Mouse (Mus musculus): Measurements from ENCODE around the gene Zfyve28. TPM values are rescaled to one million over a fixed set of nuclear protein-coding genes. Genes with fewer than 3 reads are reported as not detected.

The Zfyve28 gene
- polyA plus RNA-seq, 1 experiment from 2014 or later = 0.37 TPM

DNA sequence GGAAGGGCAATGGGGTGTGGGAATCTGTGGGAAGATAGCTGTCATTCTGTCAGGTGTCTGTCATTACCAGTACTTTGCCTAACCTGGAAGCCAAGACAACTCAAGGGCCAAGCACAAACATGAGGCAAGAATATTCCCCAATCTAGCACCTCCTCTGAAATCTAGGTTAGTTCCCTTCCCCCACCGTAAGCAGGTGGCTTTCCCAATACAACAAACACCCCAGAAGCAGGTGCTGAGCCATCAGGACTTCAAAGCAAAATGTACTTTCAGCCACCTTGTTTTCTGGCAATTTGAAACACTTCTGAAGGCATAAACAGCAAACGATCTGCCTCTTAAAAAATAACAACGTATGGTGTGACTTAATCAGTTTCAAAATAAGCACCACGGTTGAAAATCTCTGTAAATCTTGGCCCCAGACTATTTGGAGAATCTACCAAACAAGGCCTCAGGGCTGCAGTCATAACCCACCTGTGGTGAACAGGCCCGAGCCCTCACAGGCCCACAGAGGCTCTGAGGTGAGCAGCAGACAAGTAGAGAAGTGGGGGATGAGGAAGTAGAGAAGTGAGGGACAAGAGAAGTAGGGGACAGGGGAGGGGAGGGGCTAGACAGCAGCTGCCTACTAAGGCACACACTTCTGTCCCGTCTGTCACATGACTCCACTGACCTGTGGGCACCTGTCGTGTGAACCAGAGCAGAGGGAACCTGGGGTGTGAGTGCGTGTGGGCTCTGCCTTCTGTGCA lies 55.6 kb downstream of the Zfyve28 start:
- H3K4me2 ChIP-seq (replicated peaks; ENCODE audit: low read depth, low read length) = no peak overlapping the region
- no peak overlapping the region for H3K9ac ChIP-seq (ENCODE audit: low read depth, low read length)
- 68% methylated on average over 8 of the region's 8 CpGs for WGBS
- no peaks in the 10 kb centered on the region for H3K27me3 ChIP-seq (ENCODE audit: control insufficient read depth, insufficient read depth, low read length)
- H3K36me3 ChIP-seq (ENCODE audit: control insufficient read depth, insufficient read depth, low read length) = no peaks in the 10 kb centered on the region
- ATAC-seq (ENCODE audit: low FRiP score, low TSS enrichment) = no peak
- no peaks in the 10 kb centered on the region for H3K4me1 ChIP-seq (ENCODE audit: control insufficient read depth, insufficient read depth, low read length)
- H3K9me3 ChIP-seq (ENCODE audit: control insufficient read depth, low read length) = no peaks in the 10 kb centered on the region
- H3K27ac ChIP-seq (ENCODE audit: low read depth, low read length) = no peak overlapping the region
- no peak overlapping the region for H3K4me3 ChIP-seq (ENCODE audit: low read length)

DNA sequence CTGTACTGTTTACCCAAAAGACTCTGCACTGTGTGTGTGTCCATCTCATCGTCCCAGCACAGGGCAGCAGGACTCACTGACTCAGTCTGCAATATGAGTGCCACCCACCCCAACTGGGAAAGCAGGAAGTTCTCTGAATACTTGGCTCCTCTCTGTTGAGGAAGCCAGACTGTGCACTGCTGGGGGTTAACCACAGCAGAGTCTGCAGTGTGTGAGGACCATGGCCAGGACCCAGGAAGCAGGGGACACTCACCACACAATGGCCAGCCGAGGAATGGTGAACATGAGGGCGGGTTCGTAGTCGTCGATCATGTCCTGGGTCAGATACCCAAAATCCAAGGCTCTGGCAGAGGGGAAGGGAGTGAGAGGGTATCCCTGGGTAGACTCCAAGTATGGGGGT lies 56.3 kb downstream of the Zfyve28 start:
- WGBS = 84% methylated on average over 6 of the region's 6 CpGs
- H3K36me3 ChIP-seq (ENCODE audit: control insufficient read depth, insufficient read depth, low read length) = no peaks in the 10 kb centered on the region

DNA sequence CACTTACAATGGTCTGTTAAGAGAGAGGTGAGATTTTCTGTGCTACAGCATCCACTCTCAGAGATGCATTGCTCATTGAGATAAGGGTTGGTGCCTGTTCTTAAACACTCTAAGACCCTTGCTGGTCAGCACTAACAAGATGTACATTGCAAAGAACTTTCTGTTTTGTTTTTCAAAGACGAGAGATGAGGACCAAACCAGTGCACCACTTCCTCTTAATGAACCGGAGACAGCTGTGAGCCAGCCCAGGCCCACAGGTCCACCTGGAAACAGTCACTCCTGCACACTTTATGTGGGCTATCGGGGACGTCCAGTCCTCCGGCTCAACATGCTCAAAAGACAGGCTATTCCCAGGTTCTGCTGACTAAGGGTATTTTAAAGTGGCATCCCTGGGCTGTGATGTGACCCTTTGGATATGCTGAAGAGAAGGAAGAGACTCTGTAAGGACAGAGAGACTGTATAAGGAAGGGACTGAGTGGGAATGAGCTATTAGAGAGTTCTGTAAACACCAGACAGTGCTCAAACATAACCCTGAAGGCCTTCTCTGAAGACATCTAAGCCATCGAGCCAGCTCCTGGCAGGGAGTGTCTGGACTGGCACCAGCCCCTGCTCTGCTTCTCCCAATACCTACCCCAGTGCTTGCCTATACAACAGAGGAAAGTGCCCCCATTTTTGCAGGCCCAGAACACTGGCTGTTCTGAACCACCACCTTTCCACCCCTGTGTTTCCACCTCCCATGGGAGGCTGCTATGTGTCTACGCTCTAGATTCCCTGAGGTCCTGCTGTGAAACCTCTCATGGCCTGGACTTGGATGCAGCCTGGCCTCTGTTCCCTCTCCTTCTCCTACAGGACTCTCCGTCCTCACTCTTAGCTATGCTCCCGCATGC lies 57.4 kb downstream of the Zfyve28 start:
- Histone ChIP-seq H3K4me3 (ENCODE audit: low read length) (no peak overlapping the region), H3K4me2 (replicated peaks; ENCODE audit: low read depth, low read length) (no peak overlapping the region), H3K27me3 (ENCODE audit: control insufficient read depth, insufficient read depth, low read length) (no peaks in the 10 kb centered on the region), H3K9me3 (ENCODE audit: control insufficient read depth, low read length) (no peaks in the 10 kb centered on the region), H3K4me1 (ENCODE audit: control insufficient read depth, insufficient read depth, low read length) (no peaks in the 10 kb centered on the region), H3K27ac (ENCODE audit: low read depth, low read length) (no peak overlapping the region), H3K36me3 (ENCODE audit: control insufficient read depth, insufficient read depth, low read length) (no peaks in the 10 kb centered on the region), H3K9ac (ENCODE audit: low read depth, low read length) (no peak overlapping the region)
- 85% methylated on average over 9 of the region's 9 CpGs for WGBS
- no peak for ATAC-seq (ENCODE audit: low FRiP score, low TSS enrichment)

More for the DNA sequence above, 56.3 kb downstream of the Zfyve28 start:
- no peak overlapping the region for H3K27ac ChIP-seq (ENCODE audit: low read depth, low read length)
- no peak for ATAC-seq (ENCODE audit: low FRiP score, low TSS enrichment)
- H3K27me3 ChIP-seq (ENCODE audit: control insufficient read depth, insufficient read depth, low read length) = no peaks in the 10 kb centered on the region
- no peak overlapping the region for H3K4me3 ChIP-seq (ENCODE audit: low read length)
- no peaks in the 10 kb centered on the region for H3K4me1 ChIP-seq (ENCODE audit: control insufficient read depth, insufficient read depth, low read length)
- H3K9ac ChIP-seq (ENCODE audit: low read depth, low read length) = no peak overlapping the region
- no peaks in the 10 kb centered on the region for H3K9me3 ChIP-seq (ENCODE audit: control insufficient read depth, low read length)
- no peak overlapping the region for H3K4me2 ChIP-seq (replicated peaks; ENCODE audit: low read depth, low read length)

GRCm38 (mm10) chr5:34229503-34229902 lies 58.7 kb downstream of the Zfyve28 start:
- H3K36me3 ChIP-seq (ENCODE audit: control insufficient read depth, insufficient read depth, low read length) = no peaks in the 10 kb centered on the region
- H3K4me3 ChIP-seq (ENCODE audit: low read length) = no peak overlapping the region
- no peak overlapping the region for H3K9ac ChIP-seq (ENCODE audit: low read depth, low read length)
- H3K4me2 ChIP-seq (replicated peaks; ENCODE audit: low read depth, low read length) = no peak overlapping the region
- H3K9me3 ChIP-seq (ENCODE audit: control insufficient read depth, low read length) = no peaks in the 10 kb centered on the region
- 96% methylated on average over 5 of the region's 5 CpGs for WGBS
- H3K27ac ChIP-seq (ENCODE audit: low read depth, low read length) = no peak overlapping the region
- no peaks in the 10 kb centered on the region for H3K27me3 ChIP-seq (ENCODE audit: control insufficient read depth, insufficient read depth, low read length)
- no peaks in the 10 kb centered on the region for H3K4me1 ChIP-seq (ENCODE audit: control insufficient read depth, insufficient read depth, low read length)
- ATAC-seq (ENCODE audit: low FRiP score, low TSS enrichment) = no peak

- no peaks in the 10 kb centered on the region; the same call in 1 of the 2 replicates for H3K27me3 ChIP-seq (ENCODE audit: control insufficient read depth, insufficient read depth, low read length)
- no peak for ATAC-seq (ENCODE audit: low FRiP score, low TSS enrichment)
- H3K27ac ChIP-seq (ENCODE audit: low read depth, low read length) = no peak overlapping the region
- 91% methylated on average over 2 of the region's 2 CpGs for WGBS
- H3K36me3 ChIP-seq (ENCODE audit: control insufficient read depth, insufficient read depth, low read length) = no peaks in the 10 kb centered on the region
- H3K4me2 ChIP-seq (replicated peaks; ENCODE audit: low read depth, low read length) = no peak overlapping the region
- no peaks in the 10 kb centered on the region for H3K4me1 ChIP-seq (ENCODE audit: control insufficient read depth, insufficient read depth, low read length)
- H3K4me3 ChIP-seq (ENCODE audit: low read length) = no peak overlapping the region
- no peak overlapping the region for H3K9ac ChIP-seq (ENCODE audit: low read depth, low read length)
- no peaks in the 10 kb centered on the region for H3K9me3 ChIP-seq (ENCODE audit: control insufficient read depth, low read length)
Observed at GRCm38 (mm10) chr5:34225516-34225915, 62.7 kb downstream of the Zfyve28 start.

GRCm38 (mm10) chr5:34224515-34224914 lies 63.7 kb downstream of the Zfyve28 start:
- no peaks in the 10 kb centered on the region; the same call in 1 of the 2 replicates for H3K27me3 ChIP-seq (ENCODE audit: control insufficient read depth, insufficient read depth, low read length)
- H3K4me2 ChIP-seq (replicated peaks; ENCODE audit: low read depth, low read length) = no peak overlapping the region
- H3K27ac ChIP-seq (ENCODE audit: low read depth, low read length) = no peak overlapping the region
- H3K9ac ChIP-seq (ENCODE audit: low read depth, low read length) = no peak overlapping the region
- H3K9me3 ChIP-seq (ENCODE audit: control insufficient read depth, low read length) = no peaks in the 10 kb centered on the region
- no peak overlapping the region for H3K4me3 ChIP-seq (ENCODE audit: low read length)
- ATAC-seq (ENCODE audit: low FRiP score, low TSS enrichment) = no peak
- 73% methylated on average over 5 of the region's 5 CpGs for WGBS
- no peaks in the 10 kb centered on the region for H3K36me3 ChIP-seq (ENCODE audit: control insufficient read depth, insufficient read depth, low read length)
- H3K4me1 ChIP-seq (ENCODE audit: control insufficient read depth, insufficient read depth, low read length) = no peaks in the 10 kb centered on the region

GRCm38 (mm10) chr5:34220001-34220400 lies 68.2 kb downstream of the Zfyve28 start:
- Histone ChIP-seq H3K9ac (ENCODE audit: low read depth, low read length) (no peak overlapping the region; the same call in 1 of the 2 replicates), H3K36me3 (ENCODE audit: control insufficient read depth, insufficient read depth, low read length) (no peaks in the 10 kb centered on the region), H3K27ac (ENCODE audit: low read depth, low read length) (no peak overlapping the region), H3K4me3 (ENCODE audit: low read length) (no peak overlapping the region), H3K9me3 (ENCODE audit: control insufficient read depth, low read length) (no peaks in the 10 kb centered on the region), H3K4me2 (replicated peaks; ENCODE audit: low read depth, low read length) (no peak overlapping the region), H3K27me3 (ENCODE audit: control insufficient read depth, insufficient read depth, low read length) (no peaks in the 10 kb centered on the region; the same call in 1 of the 2 replicates), H3K4me1 (ENCODE audit: control insufficient read depth, insufficient read depth, low read length) (no peaks in the 10 kb centered on the region)
- 84% methylated on average over 4 of the region's 4 CpGs for WGBS
- no peak for ATAC-seq (ENCODE audit: low FRiP score, low TSS enrichment)

GRCm38 (mm10) chr5:34218672-34219071 lies 69.6 kb downstream of the Zfyve28 start:
- H3K9me3 ChIP-seq (ENCODE audit: control insufficient read depth, low read length) = no peaks in the 10 kb centered on the region
- no peak overlapping the region for H3K4me2 ChIP-seq (replicated peaks; ENCODE audit: low read depth, low read length)
- no peak overlapping the region for H3K9ac ChIP-seq (ENCODE audit: low read depth, low read length)
- no peak for ATAC-seq (ENCODE audit: low FRiP score, low TSS enrichment)
- H3K27ac ChIP-seq (ENCODE audit: low read depth, low read length) = no peak overlapping the region
- H3K36me3 ChIP-seq (ENCODE audit: control insufficient read depth, insufficient read depth, low read length) = no peaks in the 10 kb centered on the region
- no peak overlapping the region for H3K4me3 ChIP-seq (ENCODE audit: low read length)
- 77% methylated on average over 5 of the region's 5 CpGs for WGBS
- H3K4me1 ChIP-seq (ENCODE audit: control insufficient read depth, insufficient read depth, low read length) = 0 out of 2 replicates have a peak, but pooled peaks cover under 1% of the 10 kb centered on the region
- no peaks in the 10 kb centered on the region; the same call in 1 of the 2 replicates for H3K27me3 ChIP-seq (ENCODE audit: control insufficient read depth, insufficient read depth, low read length)

- no peak for ATAC-seq (ENCODE audit: low FRiP score, low TSS enrichment)
- no peaks in the 10 kb centered on the region for H3K36me3 ChIP-seq (ENCODE audit: control insufficient read depth, insufficient read depth, low read length)
- H3K4me1 ChIP-seq (ENCODE audit: control insufficient read depth, insufficient read depth, low read length) = 0 out of 2 replicates have a peak, but pooled peaks cover 2% of the 10 kb centered on the region
- no peak overlapping the region for H3K4me3 ChIP-seq (ENCODE audit: low read length)
- no peak overlapping the region for H3K4me2 ChIP-seq (replicated peaks; ENCODE audit: low read depth, low read length)
- 61% methylated on average over 9 of the region's 9 CpGs for WGBS
- H3K9ac ChIP-seq (ENCODE audit: low read depth, low read length) = no peak overlapping the region
- no peaks in the 10 kb centered on the region for H3K9me3 ChIP-seq (ENCODE audit: control insufficient read depth, low read length)
- no peak overlapping the region for H3K27ac ChIP-seq (ENCODE audit: low read depth, low read length)
- no peaks in the 10 kb centered on the region for H3K27me3 ChIP-seq (ENCODE audit: control insufficient read depth, insufficient read depth, low read length)
Observed at GRCm38 (mm10) chr5:34217756-34218155, 70.5 kb downstream of the Zfyve28 start.
